Mouse (Mus musculus) spleen, postnatal 36 days (tissue): Measurements from ENCODE around the gene Dpf3.
A peak's percentile ranks its signal among the peaks of the same experiment; 100 is the strongest.

Source experiments
- DNase-seq, 2 experiments: peaks; one replicate each; pipeline ENCODE4 v3.0.0; 2022; ENCODE audit warnings: low spot score in 2 of 2, mixed read lengths in 1 of 2

Dpf3 gene

DNA sequence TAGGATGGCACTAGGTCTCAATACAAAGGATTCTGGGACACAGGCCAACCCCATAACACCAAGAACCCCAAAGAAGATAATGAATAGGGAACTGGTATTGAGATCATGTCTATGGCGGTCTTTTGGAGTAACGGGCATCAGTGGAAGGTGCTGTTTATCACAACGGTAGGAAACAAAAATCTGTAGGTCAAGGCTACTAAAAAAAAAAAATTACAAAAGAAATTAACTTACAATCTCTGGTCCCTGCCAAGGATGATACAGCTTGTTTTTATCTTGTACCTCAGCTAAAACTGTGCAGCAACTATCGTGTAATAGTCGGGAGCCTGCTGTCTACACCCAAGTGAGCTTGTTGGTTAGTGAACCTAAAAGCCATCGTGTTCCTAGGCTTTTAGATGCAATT is 9.2 kb upstream of the Dpf3 start:
- no peak for DNase-seq

DNA sequence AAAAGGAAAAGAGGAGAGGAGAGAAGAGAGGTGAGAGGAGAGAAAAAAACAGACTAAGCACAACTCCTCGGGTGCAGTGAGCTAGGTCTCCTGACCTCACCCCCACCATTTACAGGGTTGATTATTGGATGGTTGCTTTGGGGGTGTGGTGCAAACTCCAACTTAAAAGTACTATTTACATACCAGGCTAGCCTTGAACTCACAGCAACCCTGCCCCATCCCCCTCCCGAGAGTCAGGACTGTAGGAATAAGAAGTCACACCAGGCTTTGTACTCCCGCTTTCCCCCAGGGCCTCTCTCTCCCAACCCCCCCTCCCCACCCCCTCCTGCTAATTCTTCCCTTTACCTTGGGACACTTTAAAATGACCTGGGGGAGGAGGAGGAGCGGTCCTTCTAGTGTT is 8.8 kb upstream of the Dpf3 start:
- no peak for DNase-seq

- DNase-seq = no peak
Observed at GRCm38 (mm10) chr12:83495961-83496282, 8.4 kb upstream of the Dpf3 start.

GRCm38 (mm10) chr12:83495248-83495960 is 7.9 kb upstream of the Dpf3 start:
- no peak for DNase-seq

DNA sequence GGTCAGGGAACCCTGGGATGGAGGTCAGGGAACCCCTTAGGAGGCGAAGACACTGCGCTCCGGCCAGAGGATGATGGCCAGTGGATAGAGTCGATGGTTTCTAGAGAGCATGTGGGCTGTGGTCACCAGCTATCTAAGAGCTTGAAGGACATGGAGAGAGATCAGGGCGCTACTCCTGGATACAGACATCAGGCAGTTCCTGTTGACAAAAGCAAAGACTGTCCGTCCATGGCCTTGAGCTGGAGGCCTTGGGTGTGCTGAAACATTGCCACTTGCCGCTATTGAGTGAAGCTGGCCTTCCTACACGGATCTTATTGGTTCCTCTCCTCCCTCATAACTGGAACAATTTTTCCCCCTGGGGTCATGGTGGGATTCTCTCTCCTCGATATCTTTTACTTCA is 6.7 kb upstream of the Dpf3 start:
- DNase-seq = no peak

GRCm38 (mm10) chr12:83492808-83493207 is 5.3 kb upstream of the Dpf3 start:
- no peak for DNase-seq

- no peak for DNase-seq
Observed at GRCm38 (mm10) chr12:83491609-83492008, 4.1 kb upstream of the Dpf3 start.

GRCm38 (mm10) chr12:83489748-83490147 is 2.2 kb upstream of the Dpf3 start:
- DNase-seq = no peak

GRCm38 (mm10) chr12:83488211-83488941 is 860 bp upstream of the Dpf3 start:
- DNase-seq = peak in 1 of 2 experiments; percentile 19

DNA sequence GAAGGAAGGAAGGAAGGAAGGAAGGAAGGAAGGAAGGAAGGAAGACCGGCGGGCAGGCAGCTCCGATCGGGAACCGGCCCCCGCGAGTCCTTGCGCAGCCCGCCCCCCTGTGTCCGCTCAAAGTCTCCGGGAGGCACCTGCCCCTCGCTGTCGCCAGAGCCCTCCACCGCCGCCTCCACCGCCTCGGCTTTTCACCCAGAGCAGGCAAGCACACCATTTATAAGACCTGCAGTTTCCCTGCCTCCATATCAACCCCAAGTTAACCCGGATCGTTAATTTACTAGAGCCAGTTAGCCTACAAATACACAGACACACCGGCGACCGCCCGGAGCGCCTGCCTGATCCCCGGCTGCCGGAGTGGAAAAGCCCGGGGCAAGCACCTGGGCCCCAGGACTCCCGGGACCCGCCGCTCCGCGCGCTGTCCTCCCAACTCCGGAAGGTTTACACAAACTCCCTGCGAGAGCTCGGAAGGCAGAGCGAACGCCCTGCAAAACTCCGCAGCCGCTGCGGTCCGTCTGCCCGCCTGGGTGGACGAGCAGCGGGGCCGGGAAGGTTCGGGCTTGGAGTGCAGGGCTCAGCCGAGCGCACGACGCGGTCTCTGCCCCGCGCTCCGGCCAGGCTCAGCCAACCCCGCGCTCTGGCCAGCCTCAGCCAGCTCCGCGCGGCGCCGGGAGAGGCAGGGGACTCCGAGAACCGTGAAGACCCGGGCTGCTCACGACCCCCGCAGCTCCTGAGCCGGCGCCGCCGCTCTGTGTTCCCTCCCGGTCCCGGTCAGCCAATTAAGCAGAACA is 650 bp downstream of the Dpf3 start:
- peak; percentile 20 to 22 for DNase-seq

DNA sequence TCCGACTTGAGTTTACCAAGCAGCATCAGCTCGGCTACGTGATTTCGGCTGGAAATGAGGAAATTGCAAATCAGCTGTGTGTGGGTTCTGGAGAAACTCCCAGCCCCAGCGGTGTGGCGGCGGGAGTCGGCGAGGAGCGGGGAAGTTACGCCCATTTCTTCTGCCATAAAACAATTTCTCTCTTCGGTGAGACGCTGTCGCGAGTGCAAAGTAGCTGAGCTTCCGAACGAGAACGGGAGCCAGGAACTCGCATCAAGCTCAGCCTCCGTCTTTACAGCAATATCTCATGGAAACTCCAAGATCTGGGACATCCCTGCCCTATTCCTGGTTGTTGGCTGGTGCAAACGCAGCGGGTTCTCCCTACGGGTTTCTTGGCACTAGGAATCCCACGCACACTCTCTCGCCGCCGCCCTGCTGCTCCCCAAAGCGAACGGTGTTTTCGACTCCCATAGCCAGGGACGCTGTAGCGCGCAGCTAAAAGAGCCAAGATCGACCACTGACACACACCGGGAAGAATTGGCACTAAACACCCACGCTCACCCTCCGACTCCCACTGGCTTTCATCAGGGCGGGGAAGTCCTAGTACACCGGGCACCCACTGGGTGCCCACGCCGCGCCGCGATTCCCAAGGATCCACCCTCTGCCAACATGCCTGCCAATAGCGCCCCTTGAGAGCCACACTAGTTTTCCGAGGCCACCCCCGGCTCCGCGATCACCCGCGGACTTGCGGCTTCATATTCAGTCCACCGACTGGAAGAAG is 1.4 kb downstream of the Dpf3 start:
- DNase-seq = no peak

DNA sequence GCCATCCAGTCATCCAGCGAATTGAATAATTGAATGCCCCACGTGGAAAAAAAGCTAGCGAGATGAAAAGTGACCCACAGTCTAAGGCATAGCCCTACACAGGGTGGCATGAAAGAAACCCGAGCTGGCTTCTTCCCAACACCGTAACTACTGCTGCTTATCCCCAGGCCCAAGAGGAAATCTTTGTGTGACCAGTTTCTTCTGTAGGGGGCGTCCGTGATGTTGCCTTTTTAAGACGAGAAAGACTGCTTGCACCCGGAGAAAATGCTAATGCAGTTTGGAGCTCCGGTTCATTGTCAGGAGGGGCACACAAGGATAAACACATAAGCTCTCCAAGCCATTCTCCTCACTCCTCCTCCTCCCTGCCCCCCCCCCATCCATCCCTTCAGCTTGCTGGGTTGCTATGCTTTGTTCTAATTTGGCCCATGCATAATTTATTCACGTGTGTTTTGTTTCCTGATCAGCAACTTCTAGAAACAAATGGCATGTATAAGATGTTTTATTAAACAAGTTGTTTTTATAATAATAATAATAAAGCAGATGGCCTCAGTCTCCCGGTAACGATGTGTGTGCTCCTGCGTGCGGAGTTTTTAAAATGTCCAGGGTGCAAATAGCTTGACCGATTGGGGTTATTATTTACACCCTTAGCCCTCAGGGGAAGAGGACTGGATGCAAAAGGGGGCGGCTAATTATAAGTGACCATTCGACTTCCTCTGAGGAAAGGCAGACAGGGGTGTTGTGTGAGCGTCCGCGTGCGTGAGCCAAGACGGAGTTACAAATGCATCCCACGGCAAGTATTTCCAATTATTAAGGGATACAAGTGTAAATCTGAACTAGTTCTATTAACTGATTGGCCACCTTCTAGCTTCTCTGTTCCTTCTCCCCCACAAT is 2.4 kb downstream of the Dpf3 start:
- DNase-seq = no peak

GRCm38 (mm10) chr12:83483653-83484052 is 3.9 kb downstream of the Dpf3 start:
- DNase-seq = no peak

GRCm38 (mm10) chr12:83481439-83481838 is 6.1 kb downstream of the Dpf3 start:
- no peak for DNase-seq

DNA sequence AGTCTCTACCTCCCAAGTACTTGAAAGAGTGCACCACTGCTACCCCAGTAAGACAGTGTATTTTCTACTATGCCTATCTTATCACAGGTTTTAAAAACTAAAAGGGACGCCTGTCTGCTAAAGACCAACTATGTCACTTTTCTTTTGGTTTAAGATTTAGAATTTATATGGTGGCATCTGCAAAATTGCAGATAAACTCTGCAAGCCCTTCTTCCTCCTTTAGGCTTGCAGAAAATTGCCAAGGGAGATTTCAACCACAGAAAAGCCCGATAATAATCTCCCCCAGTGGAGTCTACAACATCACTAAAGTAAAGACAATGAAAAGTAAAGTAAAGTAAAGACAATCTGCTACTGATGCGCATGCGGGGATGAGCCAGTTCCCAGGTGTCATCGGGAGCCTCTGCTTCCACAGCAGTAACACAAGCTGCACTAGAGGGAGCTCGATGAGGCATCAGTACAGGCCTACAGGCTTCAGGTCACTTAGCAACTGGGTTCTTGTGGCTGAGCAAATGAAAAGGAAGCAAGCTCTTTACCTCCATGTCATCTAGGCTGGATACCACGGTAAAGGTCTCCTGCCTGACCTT is 7.6 kb downstream of the Dpf3 start:
- DNase-seq = no peak

DNA sequence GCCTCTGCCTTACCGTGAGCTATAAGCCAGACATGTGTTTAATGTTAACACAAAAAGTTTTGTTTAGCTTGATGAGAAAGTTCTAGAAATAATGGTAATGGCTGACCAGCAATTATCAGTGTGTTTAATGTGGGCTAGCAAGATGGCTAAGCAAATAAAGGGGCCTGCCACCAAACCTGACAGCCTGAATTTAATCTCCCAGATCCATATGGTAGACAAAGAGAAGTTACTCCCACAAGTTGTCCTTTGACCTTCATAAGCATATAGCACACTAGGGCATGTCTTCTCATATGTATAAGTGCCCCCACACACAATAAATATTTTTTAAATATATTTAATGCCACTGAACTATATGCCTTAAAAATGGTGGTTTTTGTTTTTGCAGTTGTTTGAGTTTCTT is 8.4 kb downstream of the Dpf3 start:
- DNase-seq = no peak

GRCm38 (mm10) chr12:83476277-83476676 is 11.2 kb downstream of the Dpf3 start:
- DNase-seq = no peak

DNA sequence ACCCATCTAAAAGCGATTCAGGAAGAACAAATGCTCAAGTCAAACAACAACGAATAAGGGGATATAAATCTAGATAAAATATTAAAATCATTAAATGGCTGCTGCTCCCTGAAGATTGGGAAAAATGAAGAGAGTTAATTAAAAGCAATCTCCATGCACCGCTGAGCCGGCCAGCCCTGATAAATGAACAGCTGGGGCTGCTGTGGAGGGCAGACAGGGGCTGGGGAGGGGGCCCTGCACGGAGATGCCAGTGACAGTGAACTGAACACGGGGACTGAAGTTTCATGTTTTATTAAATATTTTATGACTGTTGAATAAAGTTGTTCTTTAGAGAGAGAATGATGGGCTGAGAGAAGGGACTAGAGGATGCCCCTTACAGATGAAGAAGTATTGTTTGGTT is 12.1 kb downstream of the Dpf3 start:
- DNase-seq = no peak

DNA sequence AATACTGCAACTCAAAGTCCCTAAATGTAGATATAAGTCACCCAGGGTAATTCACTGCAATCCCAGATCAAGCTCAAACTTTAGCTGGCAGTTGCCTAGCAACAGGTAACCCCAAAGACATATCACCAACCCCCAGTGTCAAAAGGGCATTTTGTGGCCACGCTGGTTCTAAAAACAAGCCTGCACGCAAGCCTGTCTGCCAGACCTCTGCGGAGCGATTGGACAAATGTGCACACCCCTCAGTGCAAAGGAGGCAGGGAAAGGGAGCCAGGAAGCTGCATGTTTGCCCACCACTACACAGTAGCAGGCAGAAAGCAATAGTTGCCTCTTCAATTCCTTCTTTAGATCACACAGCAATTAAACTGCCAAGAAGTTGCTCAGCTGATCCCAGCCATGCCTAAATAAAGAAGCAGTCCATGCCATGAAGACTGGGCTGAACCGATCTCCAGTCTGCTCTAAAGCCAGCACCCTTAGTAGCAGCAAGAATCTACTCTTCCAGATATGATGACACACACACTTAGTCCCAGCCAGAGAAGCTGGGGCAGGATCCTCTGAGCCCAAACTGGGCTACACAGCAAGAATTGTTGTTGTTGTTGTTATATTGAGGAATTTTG is 13.4 kb downstream of the Dpf3 start:
- no peak for DNase-seq

GRCm38 (mm10) chr12:83471760-83472159 is 15.8 kb downstream of the Dpf3 start:
- no peak for DNase-seq
